Mouse (Mus musculus) heart, postnatal 0 days (tissue): Measurements from ENCODE around the gene Gins1. TPM values are rescaled to one million over a fixed set of nuclear protein-coding genes. Genes with fewer than 3 reads are reported as not detected.

Source experiments
- ATAC-seq: fragments of 200-750 bp; cut with Nextera tagmentation; 2 replicates; pipeline ENCODE4 v1.8.0; 2017; ENCODE audit warnings: low read depth, moderate number of reproducible peaks, moderate library complexity; ENCODE audit not compliant: insufficient read depth
- DNase-seq: peaks from one replicate; pipeline ENCODE4 v3.0.0-alpha.2; 2016; ENCODE audit warnings: low spot score
- H3K27ac ChIP-seq: fragments of 300-500 bp; sonication (generic); 2 replicates; pipeline ENCODE4 v1.5.1; 2014; ENCODE audit warnings: low read depth, mild to moderate bottlenecking
- H3K27me3 ChIP-seq: fragments of 300-500 bp; sonication (generic); 2 replicates; pipeline ENCODE4 v1.6.1; 2014; ENCODE audit warnings: low read length, mixed read lengths; ENCODE audit not compliant: control insufficient read depth, insufficient read depth
- H3K36me3 ChIP-seq: fragments of 300-500 bp; sonication (generic); replicated peaks from 2 replicates; pipeline ENCODE4 v1.6.1; 2014; ENCODE audit warnings: low read length, mixed read lengths; ENCODE audit not compliant: control insufficient read depth, insufficient read depth
- H3K4me1 ChIP-seq: fragments of 300-500 bp; sonication (generic); 2 replicates; pipeline ENCODE4 v1.6.1; 2014; ENCODE audit warnings: antibody characterized with exemption; ENCODE audit not compliant: control insufficient read depth, insufficient read depth
- H3K4me2 ChIP-seq: fragments of 300-500 bp; sonication (generic); 2 replicates; pipeline ENCODE4 v1.6.1; 2014; ENCODE audit warnings: low read depth, mild to moderate bottlenecking, low read length, moderate library complexity
- H3K4me3 ChIP-seq: fragments of 300-500 bp; sonication (generic); 2 replicates; pipeline ENCODE4 v1.5.1; 2014; ENCODE audit warnings: low read depth, low read length
- H3K9ac ChIP-seq: fragments of 300-500 bp; sonication (generic); replicated peaks from 2 replicates; pipeline ENCODE4 v1.6.1; 2014; ENCODE audit warnings: low read depth, low read length, mixed read lengths
- H3K9me3 ChIP-seq: fragments of 300-500 bp; sonication (generic); replicated peaks from 2 replicates; pipeline ENCODE4 v1.6.1; 2016; ENCODE audit warnings: low read length; ENCODE audit not compliant: control insufficient read depth
- CTCF ChIP-seq: IDR thresholded peaks from 2 replicates; pipeline ENCODE4 v1.5.1; 2016; ENCODE audit warnings: antibody characterized with exemption, control low read depth, low read depth
- EP300 ChIP-seq: IDR thresholded peaks from 2 replicates; pipeline ENCODE4 v1.6.1; 2016; ENCODE audit warnings: antibody characterized with exemption, low read depth
- WGBS: fragments of 180-500 bp; shearing (Covaris S2); extraction: QIAGEN DNeasy Blood & Tissue Kit; methylation state at CpG from one replicate; pipeline ENCODE4 v1.1.7; 2014; 5-methylcytosine and 5-hydroxymethylcytosine counted together
- polyA plus RNA-seq: library from polyadenylated mRNA; unstranded; fragments of >200 nt; fragmentation: Nextera tagmentation; extraction: Ambion mirVana; gene quantifications from 2 replicates; pipeline ENCODE4 v1.2.1, GENCODE M21; 2015
- total RNA-seq: library from RNA; depleted of rRNA; stranded (reverse); fragments of >200 nt; gene quantifications from 2 replicates; pipeline ENCODE4 v1.2.3, GENCODE M21; 2014; ENCODE audit warnings: low replicate concordance; rRNA removed

Gene Gins1
- total and polyA plus RNA-seq, 2 experiments from 2014 or later, result 1.6 to 7.8 TPM

DNA sequence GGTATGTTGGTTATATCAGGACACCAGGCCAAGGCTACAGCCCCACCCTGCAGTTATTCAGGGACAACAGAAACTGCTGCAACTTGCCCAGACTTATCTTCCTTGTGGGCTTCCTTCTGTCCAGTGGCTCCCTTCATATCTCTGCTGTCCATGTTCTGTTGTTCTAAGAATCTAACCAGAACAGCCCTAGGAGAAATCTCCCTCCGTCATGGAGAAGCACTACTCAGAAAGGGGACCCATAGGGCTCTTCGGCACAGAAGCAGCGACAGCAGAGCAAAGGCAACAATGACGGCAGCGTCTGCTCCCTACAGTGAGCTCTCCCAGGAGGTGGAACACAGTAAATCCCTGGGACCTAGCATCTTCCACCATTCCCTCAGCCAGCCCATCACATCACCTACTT, 71.7 kb downstream of the Gins1 start:
- Histone ChIP-seq H3K27ac (no peak overlapping the region), H3K36me3 (0 out of 2 replicates have a peak, but pooled peaks cover 6% of the 10 kb centered on the region), H3K4me3 (no peak overlapping the region), H3K9ac (no peak overlapping the region), H3K4me1 (no peaks in the 10 kb centered on the region), H3K9me3 (no peaks in the 10 kb centered on the region), H3K4me2 (no peak overlapping the region), H3K27me3 (no peaks in the 10 kb centered on the region)
- ATAC-seq (no peak), DNase-seq (no peak)
- TF ChIP-seq CTCF (no peak), EP300 (no peak)
- WGBS, result 86% methylated on average over 5 of the region's 5 CpGs

- H3K4me1 ChIP-seq, result no peaks in the 10 kb centered on the region
- no peak overlapping the region for H3K9ac ChIP-seq
- H3K9me3 ChIP-seq, result no peaks in the 10 kb centered on the region
- no peaks in the 10 kb centered on the region for H3K27me3 ChIP-seq
- no peak overlapping the region for H3K27ac ChIP-seq
- H3K36me3 ChIP-seq, result 0 out of 2 replicates have a peak, but pooled peaks cover 6% of the 10 kb centered on the region
- TF ChIP-seq EP300 (no peak), CTCF (no peak)
- H3K4me3 ChIP-seq, result no peak overlapping the region
- DNase-seq, result no peak
- ATAC-seq, result no peak
- H3K4me2 ChIP-seq, result no peak overlapping the region
- 94% methylated on average over 6 of the region's 6 CpGs for WGBS
Observed at GRCm38 (mm10) chr2:150977676-150978075, 72.5 kb downstream of the Gins1 start.

GRCm38 (mm10) chr2:150978791-150979190, 73.6 kb downstream of the Gins1 start:
- no peak for DNase-seq
- ATAC-seq, result no peak
- H3K36me3 ChIP-seq, result no peaks in the 10 kb centered on the region
- no peaks in the 10 kb centered on the region for H3K27me3 ChIP-seq
- H3K4me3 ChIP-seq, result no peak overlapping the region
- H3K9me3 ChIP-seq, result no peaks in the 10 kb centered on the region
- no peak overlapping the region for H3K4me2 ChIP-seq
- H3K4me1 ChIP-seq, result no peaks in the 10 kb centered on the region
- no peak overlapping the region for H3K27ac ChIP-seq
- WGBS, result 68% methylated on average over 3 of the region's 3 CpGs
- TF ChIP-seq EP300 (no peak), CTCF (no peak)
- H3K9ac ChIP-seq, result no peak overlapping the region

DNA sequence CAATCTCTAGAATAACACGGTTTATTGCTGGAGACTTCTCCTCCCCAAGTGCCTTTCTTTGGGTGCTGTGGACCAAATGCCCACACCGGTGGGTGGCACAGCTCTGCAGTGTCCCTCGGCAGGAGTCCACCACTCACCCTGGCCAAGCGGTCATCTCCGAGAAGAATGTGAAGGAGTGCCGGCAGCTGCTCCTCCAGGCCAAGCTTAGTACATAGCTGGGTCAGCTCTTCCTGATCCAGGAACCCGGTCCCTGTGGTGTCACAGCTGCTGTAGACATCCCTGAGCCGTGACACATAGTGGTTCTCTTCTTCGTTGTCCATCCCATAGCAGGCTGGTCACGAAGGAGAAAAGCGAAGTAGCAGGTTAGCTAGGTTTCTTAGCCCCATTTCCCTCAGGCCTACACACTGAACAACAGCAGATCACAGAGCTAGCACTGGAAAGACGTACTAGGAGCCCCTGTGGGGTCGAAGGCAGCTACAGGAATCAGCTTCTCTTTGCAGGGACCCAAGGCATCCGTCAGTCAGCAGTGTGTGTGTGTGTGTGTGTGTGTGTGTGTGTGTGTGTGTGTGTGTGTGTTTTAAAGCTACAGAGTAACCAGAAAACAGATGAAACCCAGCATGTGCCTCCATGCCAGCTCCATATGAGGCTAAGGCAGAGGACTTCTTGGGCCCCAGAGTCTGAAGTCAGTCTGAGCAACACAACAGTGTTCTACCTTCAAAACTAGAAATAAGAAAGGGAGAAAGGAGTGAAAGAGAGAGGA, 74.8 kb downstream of the Gins1 start:
- no peak for ATAC-seq
- Histone ChIP-seq H3K27ac (no peak overlapping the region), H3K9ac (no peak overlapping the region), H3K27me3 (no peaks in the 10 kb centered on the region), H3K4me2 (no peak overlapping the region), H3K4me1 (no peaks in the 10 kb centered on the region), H3K4me3 (no peak overlapping the region), H3K9me3 (no peaks in the 10 kb centered on the region), H3K36me3 (no peaks in the 10 kb centered on the region)
- TF ChIP-seq EP300 (no peak), CTCF (no peak)
- WGBS, result 78% methylated on average over 14 of the region's 14 CpGs
- DNase-seq, result no peak

Other genes starting within 250 kb of the Gins1 start
- 43.0 and 59.2 TPM in 2 replicates for gene Acss1, start 236.9 kb upstream of the Gins1 start, total RNA-seq
- 17.0 and 18.5 TPM in 2 replicates for gene Acss1, start 236.9 kb upstream of the Gins1 start, polyA plus RNA-seq
- not detected in 2 replicates for gene Vsx1, start 216.0 kb upstream of the Gins1 start, total RNA-seq
- gene Vsx1, start 216.0 kb upstream of the Gins1 start, polyA plus RNA-seq, result not detected in 2 replicates
- gene Entpd6, start 156.4 kb upstream of the Gins1 start, total RNA-seq, result 16.9 and 25.8 TPM in 2 replicates
- gene Entpd6, start 156.4 kb upstream of the Gins1 start, polyA plus RNA-seq, result 17.3 and 17.4 TPM in 2 replicates
- gene Pygb, start 118.7 kb upstream of the Gins1 start, total RNA-seq, result 489 and 581 TPM in 2 replicates
- gene Pygb, start 118.7 kb upstream of the Gins1 start, polyA plus RNA-seq, result 255 and 282 TPM in 2 replicates
- 32.6 and 41.4 TPM in 2 replicates for gene Abhd12, start 659 bp upstream of the Gins1 start, total RNA-seq
- 31.5 and 34.0 TPM in 2 replicates for gene Abhd12, start 659 bp upstream of the Gins1 start, polyA plus RNA-seq
- 0.27 and 1.7 TPM in 2 replicates for gene Ninl, start 134.0 kb downstream of the Gins1 start, total RNA-seq
- gene Ninl, start 134.0 kb downstream of the Gins1 start, polyA plus RNA-seq, result 1.2 and 1.4 TPM in 2 replicates
- 7.0 and 9.3 TPM in 2 replicates for gene Nanp, start 134.0 kb downstream of the Gins1 start, total RNA-seq
- gene Nanp, start 134.0 kb downstream of the Gins1 start, polyA plus RNA-seq, result 11.7 and 15.5 TPM in 2 replicates
- gene Gm14151, start 186.9 kb downstream of the Gins1 start, total RNA-seq, result not detected in 2 replicates
- gene Gm14151, start 186.9 kb downstream of the Gins1 start, polyA plus RNA-seq, result not detected in 2 replicates
- gene Gm14147, start 192.8 kb downstream of the Gins1 start, total RNA-seq, result not detected in 2 replicates
- gene Gm14147, start 192.8 kb downstream of the Gins1 start, polyA plus RNA-seq, result not detected in 2 replicates